Comparison of ENCODE assay signal across 22 mouse cellular contexts in the genomic region with DNA sequence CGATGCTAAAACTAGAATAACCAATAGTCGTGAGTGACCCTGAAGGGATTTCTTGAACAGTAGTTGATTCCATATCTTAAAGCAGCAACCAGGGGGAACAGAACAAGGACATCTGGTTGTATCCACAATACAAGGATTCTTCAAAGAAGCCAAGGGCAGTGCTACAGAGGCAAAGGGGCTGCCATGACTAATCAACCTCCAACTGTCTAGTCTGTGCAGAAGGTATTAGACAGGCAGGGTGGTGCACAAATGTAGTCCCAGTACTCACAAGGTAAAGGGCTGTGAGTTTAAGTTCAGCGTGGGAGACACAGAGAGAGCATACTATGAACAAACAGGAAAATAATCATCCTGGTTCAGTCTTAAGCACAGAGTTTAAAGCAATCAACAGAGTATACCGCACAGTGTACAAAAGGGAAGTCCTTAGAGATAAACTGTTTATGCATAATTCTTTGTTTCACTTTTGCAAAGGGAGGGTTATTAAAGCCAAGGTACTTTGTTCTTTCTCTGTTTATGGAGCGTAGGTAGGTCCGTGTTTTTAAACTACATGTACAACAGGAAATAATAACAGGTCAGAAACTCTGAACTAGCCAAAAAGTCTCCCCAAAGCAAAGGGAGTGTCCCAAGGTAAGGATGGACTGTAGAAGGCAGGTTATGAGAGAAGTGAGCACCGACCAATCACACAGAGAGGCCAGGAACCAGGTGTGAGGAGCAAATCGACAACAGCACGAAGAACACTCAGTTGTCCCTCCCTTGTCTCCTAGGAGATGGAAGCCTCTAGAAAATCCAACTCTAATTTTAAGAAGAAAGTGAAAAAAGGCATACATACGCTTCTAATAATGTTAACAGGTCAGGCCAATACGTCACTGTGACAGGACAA. TPM values are rescaled to one million over a fixed set of nuclear protein-coding genes. Genes with fewer than 3 reads are reported as not detected.
A peak's percentile ranks its signal among the peaks of the same experiment; 100 is the strongest.
DNase-seq lines count a peak whose midpoint lies in the region; ATAC-seq and TF ChIP-seq lines count a peak whose summit lies in the region.
"Had no signal": no experiment of that assay in that cellular context is flagged by ENCODE, and none has a peak within 500 bp of the region (broad histone marks: within the 10 kb centered on the region; RNA-seq: fewer than 3 reads in every experiment).

No protein-coding gene starts in this region.

- no peaks in the 10 kb centered on the region for H3K79me2 ChIP-seq in MEL (ENCODE audit: control insufficient read depth, insufficient read depth, low read length, poor library complexity)

- H3K27me3 ChIP-seq in lung, embryonic 14.5 days (ENCODE audit: insufficient read depth, low read length), result no peaks in the 10 kb centered on the region
- H3K27me3 ChIP-seq in MEL (ENCODE audit: control insufficient read depth in 1 of 2, insufficient read depth in 2 of 2, low read length in 2 of 2), result no peaks in the 10 kb centered on the region
- H3K27me3 ChIP-seq in small intestine, adult 2 months (ENCODE audit: control insufficient read depth, insufficient read depth, low read length), result no peaks in the 10 kb centered on the region
- H3K27me3 ChIP-seq: forebrain, embryonic 12.5 days; liver, embryonic 12.5 days had no signal

- 0 out of 2 replicates have a peak overlapping the region, but pooled peaks have one; percentile 48 for H3K27ac ChIP-seq in lung, embryonic 14.5 days (ENCODE audit: low read depth)
- H3K27ac ChIP-seq in MEL (ENCODE audit: control insufficient read depth, low read depth, low read length), result no peak overlapping the region
- peak overlapping the region; percentile 44; the same call in 1 of the 2 replicates for H3K27ac ChIP-seq in small intestine, adult 2 months (ENCODE audit: insufficient read depth, low read depth, low read length)
- H3K27ac ChIP-seq: forebrain, embryonic 12.5 days; hindbrain, embryonic 14.5 days; liver, embryonic 12.5 days; midbrain, embryonic 10.5 days had no signal

- H3K4me3 ChIP-seq in lung, embryonic 14.5 days (ENCODE audit: low read depth, low read length), result no peak overlapping the region
- H3K4me3 ChIP-seq in MEL (ENCODE audit: control insufficient read depth in 1 of 2, insufficient read depth in 1 of 2, low read depth in 2 of 2, low read length in 2 of 2), result peak overlapping the region; percentile 47 to 77
- H3K4me3 ChIP-seq in small intestine, adult 2 months (ENCODE audit: low read depth, low read length), result no peak overlapping the region
- H3K4me3 ChIP-seq: forebrain, embryonic 12.5 days; liver, embryonic 12.5 days; midbrain, embryonic 10.5 days had no signal

- TF ChIP-seq CTCF in lung, embryonic 14.5 days (IDR thresholded peaks at IDR 0.05; ENCODE audit: low read depth), result no peak
- TF ChIP-seq CTCF in MEL (IDR thresholded peaks at IDR 0.05 in 2 of 3, conservative IDR thresholded peaks at IDR 0.05 in 1 of 3; ENCODE audit: control insufficient read depth in 1 of 3, insufficient read depth in 1 of 3, low read depth in 2 of 3, low read length in 3 of 3, poor library complexity in 1 of 3, severe bottlenecking in 1 of 3), result no peak
- no peak for TF ChIP-seq CTCF in small intestine, adult 2 months (IDR thresholded peaks at IDR 0.05; ENCODE audit: extremely low read depth, insufficient read length, insufficient replicate concordance, low read depth, low read length)

- no peak overlapping the region for H3K9ac ChIP-seq in lung, embryonic 14.5 days
- H3K9ac ChIP-seq in MEL (ENCODE audit: control insufficient read depth, low read depth, low read length, poor library complexity, severe bottlenecking), result no peak overlapping the region
- H3K9ac ChIP-seq: forebrain, embryonic 12.5 days; hindbrain, embryonic 14.5 days; liver, embryonic 12.5 days had no signal

- TF ChIP-seq EP300 in MEL (IDR thresholded peaks at IDR 0.05; ENCODE audit: low read depth in 1 of 2, low read length in 2 of 2), result no peak

- H3K4me2 ChIP-seq in lung, embryonic 14.5 days, result no peak overlapping the region
- H3K4me2 ChIP-seq: forebrain, embryonic 12.5 days; heart, embryonic 11.5 days; hindbrain, embryonic 14.5 days; liver, embryonic 12.5 days had no signal

- no peaks in the 10 kb centered on the region for H3K9me3 ChIP-seq in lung, embryonic 14.5 days (ENCODE audit: low read depth, low read length)
- no peaks in the 10 kb centered on the region for H3K9me3 ChIP-seq in MEL (replicated peaks; ENCODE audit: insufficient read depth, low read length)
- H3K9me3 ChIP-seq: forebrain, embryonic 12.5 days; liver, embryonic 12.5 days; midbrain, embryonic 10.5 days had no signal

- ATAC-seq in lung, embryonic 14.5 days (ENCODE audit: insufficient read depth), result no peak
- ATAC-seq in granulocyte monocyte progenitor cell, adult 5-6 weeks (replicated peaks; ENCODE audit: poor library complexity, severe bottlenecking), result peak; percentile 41; the same call in 1 of the 2 replicates
- ATAC-seq: liver, embryonic 12.5 days had no signal

- no peak for TF ChIP-seq RAD21 in MEL (IDR thresholded peaks at IDR 0.05; ENCODE audit: low read depth, low read length)

- no peak for DNase-seq in lung, embryonic 14.5 days
- no peak for DNase-seq in lung, postnatal 14 days
- DNase-seq in MEL (ENCODE audit: low read depth, low spot score), result peak; percentile 47
- DNase-seq in thymus, postnatal 25 days, result no peak
- no peak for DNase-seq in left cerebral cortex, postnatal 14 days (ENCODE audit: low spot score in 2 of 2)
- DNase-seq: adrenal gland, postnatal 14 days; B cell, adult 2 months; cerebellum, adult 18-20 months; gastrocnemius, postnatal 25 days; kidney, adult 9 months; kidney, postnatal 36 days; left cerebral cortex, postnatal 4 days; lung, postnatal 10 days; right cerebral cortex, postnatal 25 days; thymus, adult 18-20 months had no signal

- intact Hi-C loops in left cerebral cortex, postnatal 14 days (cut with DNase I), result loop anchor here (5.0 to 10.0 kb wide), 2 partner anchors 150 to 213 kb away; a partner anchor contains a TSS

- H3K36me3 ChIP-seq in lung, embryonic 14.5 days (ENCODE audit: insufficient read depth), result no peaks in the 10 kb centered on the region
- no peaks in the 10 kb centered on the region; a peak in 1 of 4 replicates for H3K36me3 ChIP-seq in MEL (ENCODE audit: control insufficient read depth in 1 of 2, insufficient read depth in 2 of 2, low read length in 2 of 2)
- H3K36me3 ChIP-seq in small intestine, adult 2 months (ENCODE audit: control insufficient read depth, insufficient read depth, low read length), result peaks cover 11% of the 10 kb centered on the region
- H3K36me3 ChIP-seq: forebrain, embryonic 12.5 days; liver, embryonic 12.5 days had no signal

- H3K4me1 ChIP-seq in lung, embryonic 14.5 days (ENCODE audit: insufficient read depth), result peaks cover 28% of the 10 kb centered on the region
- H3K4me1 ChIP-seq in MEL (ENCODE audit: control insufficient read depth in 1 of 2, insufficient read depth in 2 of 2, low read length in 2 of 2), result no peaks in the 10 kb centered on the region; a peak in 1 of 4 replicates
- H3K4me1 ChIP-seq in small intestine, adult 2 months (ENCODE audit: control insufficient read depth, insufficient read depth, insufficient read length, low read length), result peaks cover 13% of the 10 kb centered on the region; the same call in 1 of the 2 replicates
- H3K4me1 ChIP-seq: forebrain, embryonic 12.5 days; liver, embryonic 12.5 days; midbrain, embryonic 10.5 days had no signal

- 77% methylated on average over 11 of the region's 11 CpGs for WGBS in lung, embryonic 14.5 days
- 48% methylated on average over 11 of the region's 11 CpGs for WGBS in small intestine, adult 2 months

- TF ChIP-seq POLR2A in MEL (IDR thresholded peaks at IDR 0.05; ENCODE audit: control insufficient read depth in 1 of 2, insufficient read depth in 1 of 2, low read depth in 1 of 2, low read length in 2 of 2, poor library complexity in 1 of 2), result no peak
- TF ChIP-seq POLR2A in small intestine, adult 2 months (IDR thresholded peaks at IDR 0.05; ENCODE audit: low read depth, low read length), result no peak

TF ChIP-seq in MEL, 35 proteins besides CTCF, POLR2A, EP300 and RAD21:
- TF ChIP-seq MYB (IDR thresholded peaks at IDR 0.05; ENCODE audit: low read depth, low read length) (no peak), ZC3H11A (IDR thresholded peaks at IDR 0.05; ENCODE audit: low read depth, low read length) (no peak), GABPA (IDR thresholded peaks at IDR 0.05; ENCODE audit: low read depth, low read length) (no peak), POLR2AphosphoS5 (IDR thresholded peaks at IDR 0.05; ENCODE audit: borderline replicate concordance, low read depth, low read length) (no peak), ELF1 (IDR thresholded peaks at IDR 0.05; ENCODE audit: low read depth, low read length) (no peak), NRF1 (IDR thresholded peaks at IDR 0.05; ENCODE audit: insufficient read depth, low read depth, low read length, poor library complexity, severe bottlenecking) (no peak), MAZ (IDR thresholded peaks at IDR 0.05; ENCODE audit: low read depth, low read length) (no peak), KAT2A (conservative IDR thresholded peaks at IDR 0.05; ENCODE audit: low read depth, low read length) (no peak)

RNA-seq across cellular contexts. Expression of a gene that starts 45.4 kb away (rescaled TPM):
- polyA plus RNA-seq in lung, embryonic 14.5 days (2014; fragmentation: Nextera tagmentation; extraction: Ambion mirVana), result 0.91 and 1.3 TPM in 2 replicates
- 0.07 TPM in 1 of 2 replicates, not detected in the other for total RNA-seq in MEL (2012; rRNA removed)
- polyA plus RNA-seq in MEL (2012; ENCODE audit: insufficient read depth in 1 of 2, insufficient read length in 2 of 2, low read depth in 1 of 2, low replicate concordance in 2 of 2, missing spikeins in 1 of 2), result under 1 TPM in 1 of 2 experiments, not detected in 1; 0.04 TPM
- total RNA-seq in granulocyte monocyte progenitor cell, adult 5-6 weeks (2014; fragmentation: Nextera tagmentation), result not detected in 2 replicates
- total RNA-seq in granulocyte monocyte progenitor cell, adult 5-6 weeks (2017), result 0.09 and 1.1 TPM in 2 replicates
- polyA plus RNA-seq in small intestine, adult 2 months (2012; rRNA removed), result 0.11 TPM in 2 replicates
- under 1 TPM; 0.30 to 0.35 TPM for total RNA-seq in left cerebral cortex, postnatal 14 days (2021)
- total RNA-seq: gastrocnemius, postnatal 25 days had no signal

Comparison
In these comparisons a context has a peak if more than half of its experiments do, and no peak if none do; other contexts are left out.
1. H3K4me3 ChIP-seq: peak in MEL (2 of 2); none in lung, embryonic 14.5 days (single experiment) and small intestine, adult 2 months (single experiment).